Mouse (Mus musculus): Measurements from ENCODE around the gene Abt1. TPM values are rescaled to one million over a fixed set of nuclear protein-coding genes. Genes with fewer than 3 reads are reported as not detected.

The Abt1 gene
- polyA plus RNA-seq, 1 experiment from 2014 or later: 13.2 TPM

DNA sequence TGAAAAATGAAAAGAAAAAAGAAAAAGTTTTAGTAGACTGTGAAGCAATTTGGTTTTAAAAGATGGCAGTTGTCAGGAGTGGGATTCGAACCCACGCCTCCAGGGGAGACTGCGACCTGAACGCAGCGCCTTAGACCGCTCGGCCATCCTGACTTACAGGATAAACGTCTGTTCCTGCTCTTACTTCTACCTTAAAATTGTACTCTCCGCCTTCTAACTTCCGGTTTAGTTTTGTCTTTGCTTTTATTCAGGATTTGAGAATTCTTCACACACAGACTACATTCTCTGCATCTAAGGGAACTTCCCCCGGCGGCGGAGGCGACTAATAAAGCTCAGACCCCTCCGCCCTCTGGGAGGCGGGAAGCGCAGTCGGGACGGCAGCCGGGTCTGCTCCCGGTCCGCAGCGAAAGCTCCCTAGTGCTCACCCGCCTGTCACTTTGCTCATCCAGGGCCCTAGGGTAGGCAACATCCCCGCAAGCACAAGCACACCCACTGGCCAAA lies 29.7 kb upstream of the Abt1 start:
- Histone ChIP-seq H3K9ac (peak overlapping the region; percentile 68), H3K27ac (peak overlapping the region; percentile 86), H3K4me3 (replicated peaks) (peak overlapping the region; percentile 60), H3K27me3 (peaks cover 2% of the 10 kb centered on the region; the same call in 1 of the 2 replicates), H3K4me1 (0 out of 2 replicates have a peak, but pooled peaks cover 2% of the 10 kb centered on the region), H3K9me3 (no peaks in the 10 kb centered on the region), H3K4me2 (peak overlapping the region; percentile 53), H3K36me3 (replicated peaks) (no peaks in the 10 kb centered on the region)
- ATAC-seq (ENCODE audit: low FRiP score): peak; percentile 87
- WGBS: under 1% methylated on average over 25 of the region's 25 CpGs

DNA sequence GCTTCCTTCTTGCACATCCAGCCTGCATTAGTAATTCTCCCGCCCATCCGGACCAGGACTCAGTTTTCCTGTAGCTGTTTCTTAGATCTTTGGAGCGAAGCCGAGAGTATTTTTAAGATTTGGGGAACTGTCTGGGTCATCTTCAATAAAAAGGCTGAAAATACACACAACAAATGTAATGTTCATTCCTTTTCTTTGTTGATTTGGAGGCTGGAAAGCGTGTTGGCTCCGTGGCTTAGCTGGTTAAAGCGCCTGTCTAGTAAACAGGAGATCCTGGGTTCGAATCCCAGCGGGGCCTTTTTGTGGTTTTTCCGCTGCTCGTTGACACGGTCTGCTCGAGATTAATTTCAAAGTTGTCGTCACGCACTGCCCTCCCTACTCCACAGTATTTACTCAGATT lies 26.7 kb upstream of the Abt1 start:
- Histone ChIP-seq H3K36me3 (replicated peaks) (no peaks in the 10 kb centered on the region), H3K4me2 (peak overlapping the region; percentile 49), H3K27ac (no peak overlapping the region), H3K9ac (peak overlapping the region; percentile 57; the same call in 1 of the 2 replicates), H3K4me1 (0 out of 2 replicates have a peak, but pooled peaks cover 2% of the 10 kb centered on the region), H3K4me3 (replicated peaks) (peak overlapping the region; percentile 41), H3K9me3 (no peaks in the 10 kb centered on the region), H3K27me3 (no peaks in the 10 kb centered on the region)
- WGBS: under 1% methylated on average over 15 of the region's 15 CpGs
- 0 out of 2 replicates have a peak, but pooled peaks have one; percentile 11 for ATAC-seq (ENCODE audit: low FRiP score)

DNA sequence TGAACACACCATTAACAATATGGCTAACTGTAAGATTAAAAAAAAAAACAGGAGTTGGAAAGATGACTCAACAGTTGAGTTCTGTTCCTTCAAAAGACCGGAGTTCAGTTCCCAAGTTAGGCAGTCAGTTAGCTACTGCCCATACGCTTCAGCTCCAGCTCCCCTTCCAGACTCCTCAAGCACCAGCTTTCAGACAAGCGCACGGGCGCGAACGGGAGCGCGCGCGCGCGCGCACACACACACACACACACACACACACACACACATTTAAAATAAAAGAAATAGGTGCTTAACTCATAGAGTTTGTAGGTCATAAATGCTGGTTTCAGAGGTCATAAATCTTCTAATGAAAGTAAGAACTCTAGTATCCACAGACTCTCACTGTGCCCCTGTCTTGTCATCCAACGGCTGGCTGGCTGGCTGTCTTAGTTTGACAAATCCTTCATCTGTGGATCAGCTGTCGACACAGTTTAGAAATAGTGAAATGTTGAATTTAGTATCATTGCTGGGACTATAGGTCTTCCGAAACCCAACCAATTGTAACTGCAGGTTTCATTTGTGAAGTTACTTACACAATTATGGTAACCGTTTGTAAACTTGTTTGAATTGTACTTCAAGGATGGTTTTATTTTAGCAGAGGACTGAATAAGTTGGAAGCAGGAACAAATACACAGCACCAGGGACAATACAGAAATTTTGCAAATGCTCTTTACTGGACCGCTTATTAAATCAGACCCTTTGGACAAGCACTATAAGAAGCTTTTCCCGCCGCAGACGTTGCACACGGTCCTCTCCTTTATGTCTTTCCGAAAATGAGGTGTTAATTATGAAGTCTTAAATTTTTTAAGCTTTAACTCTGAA lies 25.8 kb upstream of the Abt1 start:
- peak overlapping the region; percentile 69 for H3K27ac ChIP-seq
- no peaks in the 10 kb centered on the region for H3K36me3 ChIP-seq (replicated peaks)
- no peaks in the 10 kb centered on the region for H3K9me3 ChIP-seq
- peak overlapping the region; percentile 57 for H3K9ac ChIP-seq
- H3K4me1 ChIP-seq: peaks cover 6% of the 10 kb centered on the region
- ATAC-seq (ENCODE audit: low FRiP score): no peak
- H3K4me3 ChIP-seq (replicated peaks): peak overlapping the region; percentile 41
- peak overlapping the region; percentile 49 for H3K4me2 ChIP-seq
- under 1% methylated on average over 24 of the region's 24 CpGs for WGBS
- no peaks in the 10 kb centered on the region for H3K27me3 ChIP-seq

DNA sequence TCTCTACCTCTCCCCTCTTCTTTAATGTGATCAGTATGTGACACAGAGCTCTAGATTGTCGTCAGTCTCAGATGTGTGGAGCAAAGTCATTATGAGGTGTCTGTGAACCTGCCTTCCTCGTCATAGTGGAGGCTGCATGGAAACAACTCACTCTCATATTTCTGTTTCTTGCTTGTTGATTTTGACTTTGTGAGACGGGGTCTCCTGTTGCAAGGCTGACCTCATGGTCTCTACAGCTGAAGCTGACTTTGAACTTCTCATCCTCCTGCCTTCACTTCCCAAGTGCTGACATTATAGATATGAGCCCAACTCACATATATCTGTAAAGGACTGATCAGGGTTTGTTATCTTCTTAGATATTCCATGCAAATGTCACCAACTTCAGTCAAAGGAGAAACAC lies 25.1 kb upstream of the Abt1 start:
- WGBS: 56% methylated on average over 3 of the region's 3 CpGs
- Histone ChIP-seq H3K4me3 (replicated peaks) (peak overlapping the region; percentile 41), H3K9ac (no peak overlapping the region), H3K36me3 (replicated peaks) (no peaks in the 10 kb centered on the region), H3K27me3 (no peaks in the 10 kb centered on the region), H3K4me2 (peak overlapping the region; percentile 49), H3K4me1 (peaks cover 10% of the 10 kb centered on the region), H3K9me3 (no peaks in the 10 kb centered on the region), H3K27ac (0 out of 2 replicates have a peak overlapping the region, but pooled peaks have one; percentile 0)
- ATAC-seq (ENCODE audit: low FRiP score): no peak

DNA sequence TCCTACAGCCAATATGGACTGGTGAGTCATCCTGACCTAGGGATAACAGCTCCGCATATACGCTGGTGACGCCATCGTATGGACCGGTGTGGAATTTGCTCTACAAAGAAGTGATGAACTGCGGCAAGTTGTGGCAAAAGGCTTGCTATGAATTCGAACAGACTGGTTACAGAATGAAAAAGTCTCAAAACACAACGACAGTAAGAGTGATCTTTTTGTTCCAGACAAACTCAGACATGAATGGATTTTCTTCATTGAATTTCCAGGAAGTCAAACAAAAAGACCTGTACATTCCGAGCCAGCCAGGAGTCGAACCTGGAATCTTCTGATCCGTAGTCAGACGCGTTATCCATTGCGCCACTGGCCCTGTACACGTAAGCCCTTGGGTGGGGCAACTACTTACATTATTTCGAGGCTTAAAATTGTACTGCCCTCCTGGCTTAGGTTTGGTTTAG lies 22.9 kb upstream of the Abt1 start:
- Histone ChIP-seq H3K4me1 (peaks cover 10% of the 10 kb centered on the region), H3K4me3 (replicated peaks) (peak overlapping the region; percentile 69), H3K4me2 (peak overlapping the region; percentile 70), H3K36me3 (replicated peaks) (no peaks in the 10 kb centered on the region), H3K9me3 (no peaks in the 10 kb centered on the region), H3K9ac (peak overlapping the region; percentile 49), H3K27me3 (no peaks in the 10 kb centered on the region), H3K27ac (peak overlapping the region; percentile 84)
- ATAC-seq (ENCODE audit: low FRiP score): peak; percentile 68
- under 1% methylated on average over 16 of the region's 16 CpGs for WGBS

DNA sequence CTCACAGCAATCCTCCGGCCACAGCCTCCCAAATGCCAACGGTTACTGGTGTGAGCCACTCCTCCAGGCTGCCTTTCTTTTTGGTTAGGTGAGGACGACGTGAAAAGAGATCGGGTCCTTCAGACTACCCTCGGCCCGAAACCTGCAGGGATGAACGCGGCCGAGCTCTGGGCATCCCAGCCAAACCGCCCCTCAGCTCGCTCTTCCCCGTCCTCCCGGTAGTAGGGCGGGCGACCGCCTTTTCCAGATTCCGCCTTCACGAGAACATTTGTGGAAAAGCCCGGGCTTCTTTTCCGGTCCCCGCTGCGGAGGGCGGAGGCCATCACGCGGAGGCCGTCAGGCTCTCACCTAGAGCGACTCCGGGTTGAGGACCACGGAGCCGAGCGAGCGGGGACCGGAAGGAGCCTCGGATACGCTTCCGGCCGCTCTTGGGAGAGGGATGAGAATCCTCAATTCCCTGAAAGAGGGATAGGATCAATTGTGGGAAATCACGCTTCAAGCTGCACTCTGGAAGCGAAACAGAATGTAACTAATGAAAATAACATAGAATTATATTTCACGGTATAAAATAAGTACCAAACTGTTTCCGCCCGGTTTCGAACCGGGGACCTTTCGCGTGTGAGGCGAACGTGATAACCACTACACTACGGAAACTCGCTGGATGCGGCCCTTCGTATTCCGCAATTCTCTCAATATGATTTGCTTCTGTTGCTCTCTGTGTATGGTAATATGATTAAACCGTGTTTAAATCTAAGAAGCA lies 22.1 kb upstream of the Abt1 start:
- peak overlapping the region; percentile 75 for H3K9ac ChIP-seq
- peak; percentile 92 for ATAC-seq (ENCODE audit: low FRiP score)
- peak overlapping the region; percentile 99 for H3K27ac ChIP-seq
- H3K4me3 ChIP-seq (replicated peaks): peak overlapping the region; percentile 69
- H3K4me1 ChIP-seq: peaks cover 10% of the 10 kb centered on the region
- under 1% methylated on average over 55 of the region's 55 CpGs for WGBS
- H3K9me3 ChIP-seq: no peaks in the 10 kb centered on the region
- no peaks in the 10 kb centered on the region for H3K27me3 ChIP-seq
- H3K4me2 ChIP-seq: peak overlapping the region; percentile 70
- H3K36me3 ChIP-seq (replicated peaks): no peaks in the 10 kb centered on the region

DNA sequence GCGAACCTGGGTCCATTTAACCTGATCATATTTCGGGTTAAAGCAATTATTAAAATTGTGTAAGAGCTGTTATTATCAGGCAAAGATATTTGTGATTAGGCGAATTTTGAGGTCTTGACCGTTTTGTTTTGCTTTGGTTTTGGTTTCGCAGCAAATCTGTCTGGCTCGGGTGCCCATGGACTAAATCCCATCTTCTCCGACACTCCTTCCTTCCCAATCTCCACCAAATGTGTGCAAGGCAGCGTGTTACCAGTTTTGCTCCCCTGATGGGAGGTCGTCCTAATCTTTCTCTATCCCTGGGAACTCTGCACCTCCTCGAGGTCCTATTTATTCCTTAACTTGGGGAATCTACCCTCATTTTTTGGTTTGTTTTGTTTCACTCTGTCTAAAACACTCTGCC lies 21.5 kb upstream of the Abt1 start:
- peak overlapping the region; percentile 70 for H3K4me2 ChIP-seq
- WGBS: 4% methylated on average over 10 of the region's 10 CpGs
- H3K9me3 ChIP-seq: no peaks in the 10 kb centered on the region
- peak overlapping the region; percentile 75 for H3K9ac ChIP-seq
- no peaks in the 10 kb centered on the region for H3K27me3 ChIP-seq
- H3K4me3 ChIP-seq (replicated peaks): peak overlapping the region; percentile 69
- peak; percentile 7; the same call in 1 of the 2 replicates for ATAC-seq (ENCODE audit: low FRiP score)
- H3K27ac ChIP-seq: peak overlapping the region; percentile 99
- H3K36me3 ChIP-seq (replicated peaks): no peaks in the 10 kb centered on the region
- H3K4me1 ChIP-seq: peaks cover 10% of the 10 kb centered on the region

DNA sequence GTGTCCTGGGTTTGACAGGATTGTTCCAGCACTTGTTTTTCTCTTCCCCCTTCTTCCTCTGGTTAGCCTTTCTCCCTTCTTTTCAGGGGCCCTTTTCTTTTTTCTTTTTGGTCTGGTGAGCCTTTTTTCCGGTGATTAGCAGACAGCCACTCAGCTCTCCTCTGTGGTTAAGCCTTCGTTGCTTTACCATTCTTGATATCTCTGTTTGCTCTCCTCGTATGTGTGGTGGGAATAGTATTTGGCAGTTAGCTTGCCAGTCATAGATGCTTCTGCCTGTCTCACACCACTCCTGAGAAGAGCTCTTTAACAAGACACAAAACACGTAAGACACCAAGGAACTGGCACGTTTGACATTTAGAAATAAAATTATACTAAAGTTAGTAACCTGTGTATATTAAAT lies 20.8 kb upstream of the Abt1 start:
- 46% methylated on average over 5 of the region's 5 CpGs for WGBS

DNA sequence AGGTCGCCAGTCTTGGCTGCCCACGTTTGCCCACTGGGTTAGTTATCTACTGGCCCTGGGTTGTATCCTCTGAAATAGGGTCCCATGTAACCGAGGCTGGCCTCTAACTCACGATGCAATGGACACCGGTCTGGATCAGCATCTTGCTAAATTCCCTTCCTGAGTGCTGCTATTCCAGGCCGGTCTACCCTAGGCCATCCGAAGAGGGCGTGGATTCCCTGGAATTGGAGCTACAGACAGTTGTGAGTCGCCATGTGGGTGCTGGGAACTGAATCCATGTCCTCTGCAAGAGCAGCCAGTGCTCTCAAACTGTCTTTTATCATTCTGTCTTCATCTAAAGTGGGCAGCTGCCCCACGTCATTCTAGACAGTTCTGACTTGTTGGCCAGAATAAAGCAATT lies 16.2 kb upstream of the Abt1 start:
- Histone ChIP-seq H3K27me3 (no peaks in the 10 kb centered on the region), H3K4me1 (peaks cover 16% of the 10 kb centered on the region), H3K27ac (no peak overlapping the region), H3K4me2 (no peak overlapping the region), H3K36me3 (replicated peaks) (no peaks in the 10 kb centered on the region), H3K4me3 (replicated peaks) (no peak overlapping the region), H3K9me3 (no peaks in the 10 kb centered on the region), H3K9ac (no peak overlapping the region)
- no peak for ATAC-seq (ENCODE audit: low FRiP score)
- 61% methylated on average over 10 of the region's 10 CpGs for WGBS

More for the DNA sequence above, 20.8 kb upstream of the Abt1 start:
- Histone ChIP-seq H3K4me3 (replicated peaks) (peak overlapping the region; percentile 69), H3K9me3 (no peaks in the 10 kb centered on the region), H3K4me2 (peak overlapping the region; percentile 70), H3K27ac (no peak overlapping the region), H3K27me3 (no peaks in the 10 kb centered on the region), H3K4me1 (peaks cover 10% of the 10 kb centered on the region), H3K36me3 (replicated peaks) (no peaks in the 10 kb centered on the region), H3K9ac (no peak overlapping the region)
- no peak for ATAC-seq (ENCODE audit: low FRiP score)

DNA sequence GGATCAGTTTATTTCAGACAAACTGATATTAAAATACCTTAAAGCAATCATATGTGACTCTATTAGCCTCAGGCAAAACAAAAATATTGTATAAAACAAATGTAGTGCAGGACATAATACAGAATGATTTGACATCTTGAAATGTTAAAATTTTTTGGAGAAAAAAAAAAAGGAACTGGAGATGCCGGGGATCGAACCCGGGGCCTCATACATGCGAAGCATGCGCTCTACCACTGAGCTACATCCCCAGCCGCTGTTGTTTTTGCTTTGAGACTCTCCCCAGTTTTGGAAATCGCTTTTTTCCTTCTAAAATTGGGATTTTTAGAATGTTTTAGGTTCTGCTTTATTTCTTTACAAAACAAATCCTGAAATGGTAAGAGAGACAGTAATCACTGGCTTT lies 14.9 kb upstream of the Abt1 start:
- ATAC-seq (ENCODE audit: low FRiP score): peak; percentile 56; the same call in 1 of the 2 replicates
- 0% methylated on average over 7 of the region's 7 CpGs for WGBS
- H3K9ac ChIP-seq: no peak overlapping the region

DNA sequence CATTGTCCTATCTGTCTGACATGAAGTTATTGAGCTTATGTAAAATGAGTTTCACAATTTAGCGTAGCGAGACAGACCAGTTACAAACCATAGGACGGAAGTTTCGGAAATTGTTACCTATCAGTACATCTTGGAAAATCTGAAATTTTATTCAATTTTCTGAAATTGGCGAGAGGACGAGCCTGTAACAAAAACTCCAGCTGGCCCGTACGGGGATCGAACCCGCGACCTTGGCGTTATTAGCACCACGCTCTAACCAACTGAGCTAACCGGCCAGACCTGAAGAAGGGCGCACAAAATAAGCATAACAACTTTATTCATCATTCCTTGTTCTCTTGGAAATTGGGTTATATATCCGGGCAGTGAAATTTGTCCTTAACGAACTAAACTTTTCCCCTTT lies 14.2 kb upstream of the Abt1 start:
- Histone ChIP-seq H3K36me3 (replicated peaks) (no peaks in the 10 kb centered on the region), H3K4me1 (peaks cover 18% of the 10 kb centered on the region), H3K9ac (peak overlapping the region; percentile 63), H3K27ac (no peak overlapping the region), H3K4me3 (replicated peaks) (peak overlapping the region; percentile 50), H3K27me3 (no peaks in the 10 kb centered on the region), H3K4me2 (peak overlapping the region; percentile 67), H3K9me3 (no peaks in the 10 kb centered on the region)
- WGBS: under 1% methylated on average over 17 of the region's 17 CpGs
- ATAC-seq (ENCODE audit: low FRiP score): peak; percentile 82

More for the DNA sequence above, 14.9 kb upstream of the Abt1 start:
- Histone ChIP-seq H3K4me2 (peak overlapping the region; percentile 67), H3K4me3 (replicated peaks) (peak overlapping the region; percentile 50), H3K27ac (no peak overlapping the region), H3K9me3 (no peaks in the 10 kb centered on the region), H3K4me1 (peaks cover 16% of the 10 kb centered on the region), H3K36me3 (replicated peaks) (no peaks in the 10 kb centered on the region), H3K27me3 (no peaks in the 10 kb centered on the region)
